Mouse (Mus musculus): Measurements from ENCODE around the gene 1700001L19Rik. TPM values are rescaled to one million over a fixed set of nuclear protein-coding genes. Genes with fewer than 3 reads are reported as not detected.

Gene 1700001L19Rik
- polyA plus RNA-seq, 1 experiment from 2014 or later: 0.33 TPM

DNA sequence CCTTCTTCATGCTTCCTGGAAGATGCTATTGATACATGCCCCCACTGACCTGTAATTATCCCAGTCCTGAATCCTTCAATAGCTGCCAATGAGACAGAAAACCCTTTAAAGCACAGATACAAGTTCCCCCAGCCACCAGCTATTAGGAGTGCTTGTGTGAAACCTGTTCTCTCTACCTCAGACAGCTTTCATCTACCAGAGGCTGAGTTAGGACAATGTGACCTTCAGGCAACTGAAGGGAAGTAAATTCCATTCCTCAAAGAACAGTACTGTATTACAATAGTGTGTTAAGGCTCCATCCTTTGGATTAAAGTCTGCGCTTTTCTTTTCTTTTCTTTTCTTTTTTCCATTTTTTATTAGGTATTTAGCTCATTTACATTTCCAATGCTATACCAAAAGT, 45.6 kb downstream of the 1700001L19Rik start:
- H3K4me2 ChIP-seq (replicated peaks; ENCODE audit: low read depth, low read length): no peak overlapping the region
- no peaks in the 10 kb centered on the region for H3K27me3 ChIP-seq (ENCODE audit: control insufficient read depth, insufficient read depth, low read length)
- no peaks in the 10 kb centered on the region for H3K9me3 ChIP-seq (ENCODE audit: control insufficient read depth, low read depth, low read length)
- no peak overlapping the region for H3K27ac ChIP-seq (ENCODE audit: low read length)
- H3K4me1 ChIP-seq (ENCODE audit: control insufficient read depth, insufficient read depth, low read length): no peaks in the 10 kb centered on the region
- WGBS: 93% methylated on average over 1 of the region's 1 CpGs
- H3K36me3 ChIP-seq (ENCODE audit: control insufficient read depth, insufficient read depth, low read length): no peaks in the 10 kb centered on the region
- ATAC-seq (ENCODE audit: insufficient number of reproducible peaks, insufficient read depth, low FRiP score, low read depth): no peak
- no peak overlapping the region for H3K9ac ChIP-seq (replicated peaks; ENCODE audit: low read depth, low read length)
- H3K4me3 ChIP-seq (ENCODE audit: low read depth, low read length): no peak overlapping the region

Other genes with a start within 250 kb of the 1700001L19Rik start
- gene Mtrr, start 15.3 kb upstream of the 1700001L19Rik start, polyA plus RNA-seq (2014; fragmentation: Nextera tagmentation; extraction: Ambion mirVana): 17.9 and 19.1 TPM in 2 replicates
- 33.2 and 33.3 TPM in 2 replicates for gene Fastkd3, start 15.2 kb upstream of the 1700001L19Rik start, polyA plus RNA-seq (2014; fragmentation: Nextera tagmentation; extraction: Ambion mirVana)

Measured in stomach, embryonic 14.5 days (tissue).